Mouse (Mus musculus): Measurements from ENCODE around the gene Cfap45. TPM values are rescaled to one million over a fixed set of nuclear protein-coding genes. Genes with fewer than 3 reads are reported as not detected.

The Cfap45 gene
- polyA plus RNA-seq, 1 experiment: 0.66 TPM

GRCm38 (mm10) chr1:172496030-172496429 lies 24.6 kb upstream of the Cfap45 start:
- DNase-seq (ENCODE audit: low spot score): no peak

GRCm38 (mm10) chr1:172497428-172497827 lies 23.2 kb upstream of the Cfap45 start:
- DNase-seq (ENCODE audit: low spot score): no peak

GRCm38 (mm10) chr1:172499765-172500441 lies 20.7 kb upstream of the Cfap45 start, which contains the start of gene Tagln2:
Gene Tagln2, plus strand, starts transcription at chr1:172500047.
- peak; percentile 75 for DNase-seq (ENCODE audit: low spot score)

- DNase-seq (ENCODE audit: low spot score): peak; percentile 61
Measured at GRCm38 (mm10) chr1:172500451-172501370, 19.9 kb upstream of the Cfap45 start.

DNA sequence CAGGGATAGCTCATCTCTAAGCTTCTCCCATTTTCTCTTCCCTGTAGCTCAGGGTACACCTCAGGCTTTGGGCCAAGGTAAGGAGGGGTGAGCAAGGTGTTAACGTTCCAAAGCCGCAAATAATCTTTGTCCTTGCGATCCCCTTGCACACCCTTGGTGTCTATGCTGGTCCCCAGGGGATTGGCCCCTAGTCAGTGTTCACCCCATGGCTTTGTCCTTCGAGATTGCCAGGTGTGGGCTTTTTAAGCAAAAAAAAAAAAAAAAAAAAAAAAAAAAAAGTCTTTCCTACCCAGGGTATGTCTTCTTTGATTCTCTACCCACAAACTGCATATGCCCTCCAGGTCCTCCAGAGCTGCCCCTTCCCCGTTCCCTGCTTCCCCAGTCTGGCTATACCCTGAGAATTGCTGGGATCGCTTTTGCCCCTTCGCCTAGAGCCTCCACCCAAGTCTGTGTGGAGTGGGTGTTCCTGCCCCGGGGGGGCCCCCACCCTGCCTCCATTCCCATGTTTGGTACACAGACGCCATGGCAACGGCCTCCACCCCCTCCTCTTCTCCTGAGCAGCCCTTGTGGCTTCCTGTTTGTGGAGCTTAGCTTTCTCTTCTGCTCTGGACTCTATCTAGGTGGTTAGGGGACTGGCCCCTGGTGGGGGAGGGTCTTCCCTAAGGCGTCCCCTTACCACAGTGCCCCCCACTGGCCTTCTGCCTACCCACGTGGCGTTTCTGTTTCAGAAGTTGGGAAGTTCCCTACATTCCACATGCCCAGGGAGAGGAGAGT lies 19.0 kb upstream of the Cfap45 start:
- DNase-seq (ENCODE audit: low spot score): no peak

- DNase-seq (ENCODE audit: low spot score): no peak
Measured at GRCm38 (mm10) chr1:172502145-172503110, 18.2 kb upstream of the Cfap45 start.

- DNase-seq (ENCODE audit: low spot score): no peak
Measured at GRCm38 (mm10) chr1:172503111-172503997, 17.2 kb upstream of the Cfap45 start.

DNA sequence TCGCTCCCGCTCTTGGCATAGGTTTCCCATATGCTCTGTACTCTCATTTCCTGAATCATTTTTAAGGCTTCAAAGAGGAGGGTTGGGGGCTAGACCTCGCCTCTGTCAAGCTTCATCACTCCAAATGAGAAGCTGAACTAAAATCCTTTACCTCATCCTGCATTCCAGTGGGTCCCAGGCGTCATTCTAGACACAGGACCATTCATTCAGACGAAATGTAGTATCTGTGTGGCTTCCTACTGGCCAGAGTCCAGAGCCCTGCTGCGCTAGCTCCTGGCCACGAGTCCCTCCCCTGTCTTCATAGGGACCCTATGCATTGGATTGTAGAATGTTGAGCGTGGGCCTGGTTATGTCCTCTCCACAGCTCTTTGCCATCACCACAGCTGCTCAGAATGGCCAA lies 15.8 kb upstream of the Cfap45 start:
- DNase-seq (ENCODE audit: low spot score): no peak

DNA sequence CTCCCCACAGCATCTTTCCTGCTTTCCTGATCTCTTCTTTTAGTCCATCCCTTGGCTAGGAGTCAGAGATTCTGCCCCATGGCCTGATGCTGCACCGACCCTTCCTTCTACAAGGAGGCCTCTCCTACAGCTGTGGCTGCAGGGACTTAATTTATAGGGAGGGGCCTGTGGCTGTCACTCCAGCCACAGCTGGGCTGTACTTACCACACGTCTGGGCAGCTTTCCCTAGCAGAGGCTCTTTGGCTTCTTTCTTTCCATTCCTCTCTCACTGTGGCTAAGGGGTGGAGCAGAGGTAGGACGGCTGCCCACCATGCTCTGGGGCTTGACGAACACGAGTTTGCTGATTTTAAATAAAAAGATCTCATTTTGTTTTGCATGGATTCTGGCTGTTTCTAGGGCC lies 13.6 kb upstream of the Cfap45 start:
- DNase-seq (ENCODE audit: low spot score): no peak

- no peak for DNase-seq (ENCODE audit: low spot score)
Measured at GRCm38 (mm10) chr1:172507701-172508100, 12.9 kb upstream of the Cfap45 start.

DNA sequence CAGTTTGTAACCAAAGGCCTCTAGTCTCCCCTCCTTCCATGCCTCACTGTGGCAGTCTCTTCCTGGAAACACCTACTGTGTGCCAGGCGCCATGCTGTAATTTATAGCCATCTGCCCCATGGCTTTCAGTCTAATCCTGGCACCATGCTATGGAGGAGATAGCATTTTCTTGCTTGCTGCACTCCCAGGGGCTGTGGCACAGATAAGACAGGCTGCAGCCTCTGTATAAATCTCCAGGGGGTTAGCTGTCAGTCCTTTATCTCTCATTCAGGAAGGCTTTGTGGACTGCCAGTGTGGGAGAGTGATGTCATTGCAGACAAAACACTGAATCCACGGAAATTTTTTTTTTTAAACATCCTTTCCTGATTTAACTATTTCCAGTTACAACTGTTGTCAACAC lies 12.4 kb upstream of the Cfap45 start:
- no peak for DNase-seq (ENCODE audit: low spot score)

- no peak for DNase-seq (ENCODE audit: low spot score)
Measured at GRCm38 (mm10) chr1:172509235-172509634, 11.4 kb upstream of the Cfap45 start.

GRCm38 (mm10) chr1:172509983-172510382 lies 10.6 kb upstream of the Cfap45 start:
- DNase-seq (ENCODE audit: low spot score): no peak

GRCm38 (mm10) chr1:172510421-172510972 lies 10.1 kb upstream of the Cfap45 start:
- no peak for DNase-seq (ENCODE audit: low spot score)

DNA sequence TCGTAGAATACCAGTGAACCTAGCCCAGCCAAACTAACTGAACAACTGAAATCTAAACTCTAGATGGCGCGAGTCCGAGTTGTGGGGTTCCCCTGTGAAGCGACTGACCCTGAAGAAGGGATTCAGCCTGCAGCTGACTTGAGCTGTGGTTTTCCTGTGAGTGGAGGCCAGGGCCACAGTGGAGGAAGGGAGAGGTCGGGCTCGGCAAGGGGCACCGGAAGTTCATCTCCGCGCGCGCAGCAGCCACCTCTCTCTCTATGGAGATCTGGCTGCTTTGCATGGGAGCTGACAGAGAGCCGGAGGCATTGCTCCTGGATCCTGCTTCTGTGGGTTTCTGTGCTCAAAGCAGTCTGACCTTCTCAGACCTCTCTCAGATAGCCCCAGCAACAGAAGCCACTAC lies 7.6 kb upstream of the Cfap45 start:
- DNase-seq (ENCODE audit: low spot score): no peak

GRCm38 (mm10) chr1:172513525-172514212 lies 6.9 kb upstream of the Cfap45 start:
- no peak for DNase-seq (ENCODE audit: low spot score)

- DNase-seq (ENCODE audit: low spot score): no peak
Measured at GRCm38 (mm10) chr1:172514213-172514529, 6.4 kb upstream of the Cfap45 start.

- DNase-seq (ENCODE audit: low spot score): no peak
Measured at GRCm38 (mm10) chr1:172514551-172515268, 5.9 kb upstream of the Cfap45 start.

DNA sequence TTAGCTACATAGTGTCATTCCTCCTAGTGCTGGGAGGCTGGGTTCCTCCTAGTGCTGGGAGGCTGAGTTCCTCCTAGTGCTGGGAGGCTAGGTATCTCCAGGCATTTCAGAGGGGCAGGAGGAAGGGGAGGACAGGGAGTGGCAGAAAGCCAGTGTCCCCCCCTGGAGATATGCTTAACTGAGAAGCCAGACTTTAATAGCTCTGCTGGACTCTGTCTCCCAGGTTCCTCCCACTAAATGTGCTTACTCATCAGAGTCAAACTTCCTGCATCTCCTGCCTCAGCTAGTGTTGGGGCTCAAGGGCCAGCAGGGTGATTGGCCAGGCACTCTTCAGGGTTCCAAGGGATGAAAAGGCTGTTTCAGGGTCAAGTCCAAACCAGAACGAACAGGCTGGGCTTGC lies 5.2 kb upstream of the Cfap45 start:
- DNase-seq (ENCODE audit: low spot score): no peak
